Mouse (Mus musculus) midbrain, embryonic 13.5 days (tissue): Measurements from ENCODE around the gene Rif1. TPM values are rescaled to one million over a fixed set of nuclear protein-coding genes. Genes with fewer than 3 reads are reported as not detected.
A peak's percentile ranks its signal among the peaks of the same experiment; 100 is the strongest.

ENCODE experiments used
- ATAC-seq: fragments of 200-750 bp; cut with Nextera tagmentation; 2 replicates; pipeline ENCODE4 v1.8.0; 2017; ENCODE audit warnings: mild to moderate bottlenecking, moderate TSS enrichment, moderate library complexity
- H3K27ac ChIP-seq: fragments of 300-500 bp; sonication (generic); 2 replicates; pipeline ENCODE4 v1.5.1; 2015; ENCODE audit warnings: inconsistent platforms, mild to moderate bottlenecking, moderate library complexity
- H3K27me3 ChIP-seq: fragments of 300-500 bp; sonication (generic); 2 replicates; pipeline ENCODE4 v1.6.1; 2015; ENCODE audit warnings: mild to moderate bottlenecking, inconsistent platforms
- H3K36me3 ChIP-seq: fragments of 300-500 bp; sonication (generic); 2 replicates; pipeline ENCODE4 v1.6.1; 2015; ENCODE audit warnings: mild to moderate bottlenecking, inconsistent platforms
- H3K4me1 ChIP-seq: fragments of 300-500 bp; sonication (generic); replicated peaks from 2 replicates; pipeline ENCODE4 v1.6.1; 2015; ENCODE audit warnings: inconsistent platforms
- H3K4me2 ChIP-seq: fragments of 300-500 bp; sonication (generic); replicated peaks from 2 replicates; pipeline ENCODE4 v1.6.1; 2015; ENCODE audit warnings: moderate library complexity, mild to moderate bottlenecking, inconsistent platforms
- H3K4me3 ChIP-seq: fragments of 300-500 bp; sonication (generic); replicated peaks from 2 replicates; pipeline ENCODE4 v1.5.1; 2015; ENCODE audit warnings: mild to moderate bottlenecking, inconsistent platforms
- H3K9ac ChIP-seq: fragments of 300-500 bp; sonication (generic); replicated peaks from 2 replicates; pipeline ENCODE4 v1.6.1; 2015; ENCODE audit warnings: mild to moderate bottlenecking, inconsistent platforms
- H3K9me3 ChIP-seq: fragments of 300-500 bp; sonication (generic); 2 replicates; pipeline ENCODE4 v1.6.1; 2016; ENCODE audit warnings: mild to moderate bottlenecking, inconsistent platforms
- WGBS: fragments of 180-500 bp; shearing (Covaris S2); methylation state at CpG from one replicate; pipeline ENCODE4 v1.1.7; 2015; 5-methylcytosine and 5-hydroxymethylcytosine counted together
- polyA plus RNA-seq: library from polyadenylated mRNA; unstranded; fragments of >200 nt; fragmentation: Nextera tagmentation; extraction: Ambion mirVana; gene quantifications from 2 replicates; pipeline ENCODE4 v1.2.1, GENCODE M21; 2015

The Rif1 gene
- polyA plus RNA-seq, 1 experiment from 2014 or later = 28.7 TPM

- no peak overlapping the region for H3K4me2 ChIP-seq
- H3K36me3 ChIP-seq = 0 out of 2 replicates have a peak, but pooled peaks cover 3% of the 10 kb centered on the region
- ATAC-seq = no peak
- no peak overlapping the region for H3K9ac ChIP-seq
- H3K27ac ChIP-seq = no peak overlapping the region
- no peak overlapping the region for H3K4me3 ChIP-seq
- no peaks in the 10 kb centered on the region for H3K27me3 ChIP-seq
- H3K9me3 ChIP-seq = no peaks in the 10 kb centered on the region
- H3K4me1 ChIP-seq = peaks cover 9% of the 10 kb centered on the region
- WGBS = 69% methylated on average over 5 of the region's 5 CpGs
Measured at GRCm38 (mm10) chr2:52042714-52043113, 29.9 kb upstream of the Rif1 start.

DNA sequence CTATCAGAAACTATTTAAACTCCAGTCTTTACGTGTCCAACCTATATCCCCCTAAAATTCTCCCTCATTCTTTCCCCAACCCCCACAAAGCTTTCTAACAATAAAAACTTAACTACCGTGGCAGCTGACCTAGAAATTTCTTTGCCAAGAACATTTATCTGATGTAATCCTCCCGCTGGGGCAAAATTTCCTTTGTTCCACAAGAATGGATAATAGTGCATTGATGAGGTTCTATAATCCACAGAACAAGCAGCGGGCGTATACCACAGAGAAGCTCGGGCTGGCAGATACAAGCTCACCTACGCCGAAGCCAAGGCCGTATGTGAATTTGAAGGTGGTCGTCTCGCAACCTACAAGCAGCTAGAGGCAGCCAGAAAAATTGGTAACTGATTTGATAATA lies 29.1 kb upstream of the Rif1 start:
- Histone ChIP-seq H3K4me3 (no peak overlapping the region), H3K27me3 (no peaks in the 10 kb centered on the region), H3K4me1 (peaks cover 5% of the 10 kb centered on the region; the same call in 1 of the 2 replicates), H3K4me2 (no peak overlapping the region), H3K36me3 (0 out of 2 replicates have a peak, but pooled peaks cover 6% of the 10 kb centered on the region), H3K9me3 (no peaks in the 10 kb centered on the region), H3K27ac (no peak overlapping the region), H3K9ac (no peak overlapping the region)
- WGBS = 67% methylated on average over 11 of the region's 11 CpGs
- ATAC-seq = no peak

- Histone ChIP-seq H3K4me2 (no peak overlapping the region), H3K9me3 (no peaks in the 10 kb centered on the region), H3K27me3 (no peaks in the 10 kb centered on the region), H3K4me1 (no peaks in the 10 kb centered on the region; the same call in 1 of the 2 replicates), H3K4me3 (no peak overlapping the region), H3K27ac (no peak overlapping the region), H3K36me3 (0 out of 2 replicates have a peak, but pooled peaks cover 6% of the 10 kb centered on the region), H3K9ac (no peak overlapping the region)
- ATAC-seq = no peak
- 89% methylated on average over 5 of the region's 5 CpGs for WGBS
Measured at GRCm38 (mm10) chr2:52046032-52046431, 26.6 kb upstream of the Rif1 start.

DNA sequence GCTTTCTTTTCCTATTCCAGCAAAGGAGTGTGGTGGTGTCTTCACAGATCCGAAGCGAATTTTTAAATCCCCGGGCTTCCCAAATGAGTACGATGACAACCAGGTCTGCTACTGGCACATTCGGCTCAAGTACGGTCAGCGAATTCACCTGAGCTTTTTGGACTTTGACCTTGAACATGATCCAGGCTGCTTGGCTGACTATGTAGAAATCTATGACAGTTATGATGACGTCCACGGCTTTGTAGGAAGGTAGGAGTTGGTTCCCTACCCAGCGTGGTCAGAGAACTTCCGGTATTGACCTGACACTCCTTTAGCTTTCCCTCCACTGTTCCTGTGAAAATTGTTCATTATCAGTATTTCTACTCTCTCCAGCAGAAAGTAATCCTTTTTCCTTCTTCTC lies 21.8 kb upstream of the Rif1 start:
- ATAC-seq = no peak
- Histone ChIP-seq H3K27ac (no peak overlapping the region), H3K9me3 (no peaks in the 10 kb centered on the region), H3K36me3 (0 out of 2 replicates have a peak, but pooled peaks cover 6% of the 10 kb centered on the region), H3K4me1 (no peaks in the 10 kb centered on the region), H3K27me3 (no peaks in the 10 kb centered on the region), H3K4me2 (no peak overlapping the region), H3K4me3 (no peak overlapping the region), H3K9ac (no peak overlapping the region)
- 95% methylated on average over 11 of the region's 11 CpGs for WGBS

DNA sequence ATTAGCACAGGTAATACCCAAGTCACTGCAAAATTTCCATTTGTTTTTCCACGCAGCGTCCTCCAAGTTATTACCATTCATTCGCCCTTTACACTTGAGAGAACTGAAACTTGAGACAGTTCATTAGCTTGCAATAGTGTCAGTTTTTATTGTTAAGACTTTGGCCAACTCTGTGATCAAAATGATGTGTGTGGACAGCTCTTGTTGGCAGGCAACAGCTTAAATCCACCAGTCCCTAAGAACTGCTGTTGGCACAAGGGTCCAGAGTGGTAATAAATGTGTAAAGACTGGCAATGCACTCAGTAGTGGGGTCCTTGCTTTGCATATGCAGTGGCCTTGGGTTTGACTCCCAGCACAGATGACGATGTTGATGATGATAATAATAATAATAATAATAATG lies 20.3 kb upstream of the Rif1 start:
- no peak overlapping the region for H3K9ac ChIP-seq
- H3K4me2 ChIP-seq = no peak overlapping the region
- no peaks in the 10 kb centered on the region for H3K9me3 ChIP-seq
- no peaks in the 10 kb centered on the region for H3K27me3 ChIP-seq
- 74% methylated on average over 4 of the region's 4 CpGs for WGBS
- H3K36me3 ChIP-seq = 0 out of 2 replicates have a peak, but pooled peaks cover 5% of the 10 kb centered on the region
- H3K4me1 ChIP-seq = no peaks in the 10 kb centered on the region
- ATAC-seq = no peak
- no peak overlapping the region for H3K4me3 ChIP-seq
- no peak overlapping the region for H3K27ac ChIP-seq

DNA sequence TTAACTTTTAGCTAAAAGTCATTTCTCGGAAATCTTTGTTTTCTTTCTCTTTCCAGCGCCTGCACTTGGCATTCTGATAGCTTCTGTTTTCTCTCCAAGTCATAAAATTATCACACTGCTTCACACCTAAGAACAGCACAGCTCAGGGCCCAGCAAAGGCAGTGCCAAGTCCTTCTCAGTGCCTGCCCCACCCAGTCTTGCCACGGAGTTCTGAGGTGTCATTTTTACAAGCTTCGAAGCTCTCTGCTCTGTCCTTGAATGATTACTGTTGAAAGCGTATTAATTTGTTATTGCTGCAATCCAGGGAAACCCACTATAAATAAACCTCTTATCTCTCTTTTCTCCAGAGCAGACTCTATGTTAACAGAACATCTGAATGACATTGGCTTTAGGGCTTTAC lies 19.1 kb upstream of the Rif1 start:
- 65% methylated on average over 5 of the region's 5 CpGs for WGBS
- no peaks in the 10 kb centered on the region for H3K27me3 ChIP-seq
- H3K27ac ChIP-seq = no peak overlapping the region
- H3K9me3 ChIP-seq = no peaks in the 10 kb centered on the region
- no peak for ATAC-seq
- H3K36me3 ChIP-seq = no peaks in the 10 kb centered on the region
- H3K4me2 ChIP-seq = no peak overlapping the region
- H3K4me1 ChIP-seq = no peaks in the 10 kb centered on the region
- H3K9ac ChIP-seq = no peak overlapping the region
- H3K4me3 ChIP-seq = no peak overlapping the region

DNA sequence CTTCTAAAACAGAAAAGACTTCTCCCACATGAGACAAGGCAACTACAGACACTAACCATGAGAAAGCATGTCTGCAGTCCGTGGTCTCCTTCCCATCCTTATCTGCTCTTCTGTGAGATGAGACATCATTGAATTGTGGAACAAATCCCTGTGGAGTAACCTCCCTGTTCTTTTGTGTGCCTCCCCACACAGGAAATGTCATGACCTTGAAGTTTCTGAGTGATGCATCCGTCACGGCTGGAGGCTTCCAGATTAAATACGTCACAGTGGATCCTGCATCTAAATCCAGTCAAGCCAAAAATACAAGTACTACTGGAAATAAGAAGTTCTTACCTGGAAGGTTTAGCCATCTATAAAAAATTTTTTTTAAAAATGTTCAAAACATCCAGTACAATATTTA lies 17.0 kb upstream of the Rif1 start:
- Histone ChIP-seq H3K4me1 (no peaks in the 10 kb centered on the region), H3K4me2 (no peak overlapping the region), H3K9ac (no peak overlapping the region), H3K4me3 (no peak overlapping the region), H3K27me3 (no peaks in the 10 kb centered on the region), H3K36me3 (no peaks in the 10 kb centered on the region), H3K9me3 (no peaks in the 10 kb centered on the region), H3K27ac (no peak overlapping the region)
- 22% methylated on average over 4 of the region's 4 CpGs for WGBS
- ATAC-seq = no peak

DNA sequence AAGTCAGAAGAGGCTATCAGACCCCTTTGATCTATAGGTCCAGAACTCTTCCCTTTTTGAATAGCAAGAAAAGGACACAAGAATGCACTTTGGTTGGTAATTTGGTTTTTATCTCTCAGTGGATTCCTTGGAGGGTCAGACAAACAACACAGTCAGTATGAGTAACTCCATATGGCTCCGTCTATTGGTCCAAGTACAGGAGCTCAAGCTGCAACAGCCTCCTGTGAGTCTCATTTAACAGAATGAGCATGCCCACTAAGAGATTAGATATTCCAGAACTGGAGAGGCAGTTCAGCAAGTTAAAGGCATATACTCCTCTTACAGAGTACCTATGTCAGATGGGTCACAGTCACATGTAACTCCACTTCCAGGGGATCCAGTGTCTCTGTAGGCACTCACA lies 15.5 kb upstream of the Rif1 start:
- 80% methylated on average over 1 of the region's 1 CpGs for WGBS

DNA sequence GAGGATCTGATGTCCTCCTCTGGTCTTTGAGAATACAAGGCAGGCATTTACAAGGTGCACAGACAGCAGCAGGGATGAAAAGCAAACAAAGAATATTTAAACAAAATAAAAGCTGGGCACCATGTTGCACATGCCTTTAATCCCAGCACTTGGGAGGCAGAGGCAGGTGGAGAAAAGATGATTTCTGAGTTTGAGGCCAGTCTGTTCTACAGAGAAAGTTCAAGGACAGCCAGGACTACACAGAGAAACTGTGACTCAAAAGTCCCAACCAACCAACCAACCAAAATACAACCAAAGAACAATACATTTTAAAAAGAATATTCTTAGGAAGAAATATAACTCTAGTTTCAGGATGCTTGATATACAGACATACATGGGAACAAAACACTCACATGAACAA lies 15.0 kb upstream of the Rif1 start:
- no peak overlapping the region for H3K4me3 ChIP-seq
- H3K9me3 ChIP-seq = no peaks in the 10 kb centered on the region
- no peak overlapping the region for H3K27ac ChIP-seq
- H3K36me3 ChIP-seq = no peaks in the 10 kb centered on the region
- no peaks in the 10 kb centered on the region for H3K4me1 ChIP-seq
- ATAC-seq = no peak
- H3K27me3 ChIP-seq = no peaks in the 10 kb centered on the region
- H3K9ac ChIP-seq = no peak overlapping the region
- H3K4me2 ChIP-seq = no peak overlapping the region

More for the DNA sequence above, 15.5 kb upstream of the Rif1 start:
- no peak overlapping the region for H3K4me3 ChIP-seq
- ATAC-seq = no peak
- no peaks in the 10 kb centered on the region for H3K4me1 ChIP-seq
- no peak overlapping the region for H3K4me2 ChIP-seq
- no peaks in the 10 kb centered on the region for H3K9me3 ChIP-seq
- H3K27ac ChIP-seq = no peak overlapping the region
- no peaks in the 10 kb centered on the region for H3K36me3 ChIP-seq
- no peak overlapping the region for H3K9ac ChIP-seq
- H3K27me3 ChIP-seq = no peaks in the 10 kb centered on the region

- WGBS = 81% methylated on average over 1 of the region's 1 CpGs
Measured at GRCm38 (mm10) chr2:52068641-52069040, 4.0 kb upstream of the Rif1 start.

GRCm38 (mm10) chr2:52070816-52071215 lies 1.8 kb upstream of the Rif1 start:
- ATAC-seq = no peak
- H3K4me1 ChIP-seq = peaks cover 23% of the 10 kb centered on the region
- H3K36me3 ChIP-seq = peaks cover 8% of the 10 kb centered on the region
- no peak overlapping the region for H3K4me3 ChIP-seq
- no peak overlapping the region for H3K27ac ChIP-seq
- no peak overlapping the region for H3K4me2 ChIP-seq
- no peaks in the 10 kb centered on the region for H3K9me3 ChIP-seq
- H3K9ac ChIP-seq = no peak overlapping the region
- WGBS = 87% methylated on average over 5 of the region's 5 CpGs
- no peaks in the 10 kb centered on the region for H3K27me3 ChIP-seq

More at GRCm38 (mm10) chr2:52068641-52069040, 4.0 kb upstream of the Rif1 start:
- ATAC-seq = no peak
- Histone ChIP-seq H3K36me3 (no peaks in the 10 kb centered on the region), H3K9me3 (no peaks in the 10 kb centered on the region), H3K4me1 (peaks cover 12% of the 10 kb centered on the region), H3K9ac (no peak overlapping the region), H3K4me3 (no peak overlapping the region), H3K27me3 (no peaks in the 10 kb centered on the region), H3K27ac (no peak overlapping the region), H3K4me2 (no peak overlapping the region)

DNA sequence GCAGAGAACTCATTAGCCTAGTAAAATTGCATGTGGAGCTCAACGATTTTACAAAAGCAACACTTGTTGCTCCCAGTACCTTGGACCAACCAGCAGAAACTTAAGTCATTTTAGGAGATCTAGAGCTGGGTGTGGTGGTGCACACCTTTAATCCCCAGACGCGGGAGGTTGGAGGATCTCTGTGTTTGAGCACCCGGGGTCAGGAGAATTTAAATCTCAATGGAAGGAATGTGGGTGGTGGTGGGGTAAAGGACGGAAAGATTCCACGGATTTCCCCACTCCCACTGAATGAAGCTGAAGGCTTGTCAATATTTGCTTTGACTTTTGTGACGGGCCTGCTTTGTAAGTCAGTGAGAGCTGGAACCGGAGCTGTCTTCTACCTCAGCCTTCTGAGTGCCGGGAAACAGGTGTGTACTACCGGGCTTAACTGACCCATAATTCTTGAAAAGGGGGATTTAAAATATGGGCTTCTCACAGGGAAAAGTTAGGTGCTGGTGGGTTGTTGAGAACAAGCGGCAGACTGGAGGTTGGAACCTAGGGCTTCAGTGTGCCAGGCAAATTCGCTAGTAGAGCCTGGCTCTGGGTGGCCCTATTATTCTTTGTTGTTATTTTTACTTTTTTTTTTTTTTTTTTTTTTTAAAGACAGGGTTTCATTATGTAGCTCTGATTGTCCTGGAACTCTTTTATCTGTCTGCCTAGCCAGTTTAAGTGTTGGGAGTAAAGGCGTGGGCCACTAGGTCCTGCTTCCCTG lies 1.2 kb upstream of the Rif1 start:
- Histone ChIP-seq H3K27ac (no peak overlapping the region), H3K9me3 (no peaks in the 10 kb centered on the region), H3K9ac (no peak overlapping the region), H3K4me2 (peak overlapping the region; percentile 75), H3K36me3 (peaks cover 12% of the 10 kb centered on the region), H3K4me3 (peak overlapping the region; percentile 98; the same call in 1 of the 2 replicates), H3K27me3 (no peaks in the 10 kb centered on the region), H3K4me1 (peaks cover 23% of the 10 kb centered on the region)
- 15% methylated on average over 13 of the region's 13 CpGs for WGBS
- ATAC-seq = no peak

- Histone ChIP-seq H3K27ac (peak overlapping the region; percentile 85), H3K4me3 (peak overlapping the region; percentile 98), H3K4me2 (peak overlapping the region; percentile 75), H3K27me3 (no peaks in the 10 kb centered on the region), H3K36me3 (peaks cover 15% of the 10 kb centered on the region), H3K4me1 (peaks cover 23% of the 10 kb centered on the region), H3K9me3 (no peaks in the 10 kb centered on the region), H3K9ac (peak overlapping the region; percentile 92)
- peak; percentile 54; the same call in 1 of the 2 replicates for ATAC-seq
- WGBS = 1% methylated on average over 10 of the region's 10 CpGs
Measured at GRCm38 (mm10) chr2:52072065-52072490, 554 bp upstream of the Rif1 start.
